Mouse (Mus musculus) kidney, adult 18-20 months (tissue): ENCODE data around the gene Zfp365.

Experiments used
- DNase-seq: peaks from one replicate; pipeline ENCODE4 v3.0.0; 2021

Zfp365 gene

GRCm38 (mm10) chr10:67839156-67839555, 73.3 kb downstream of the Zfp365 start:
- DNase-seq: no peak

GRCm38 (mm10) chr10:67836426-67836825, 76.0 kb downstream of the Zfp365 start:
- DNase-seq: no peak
